Mouse (Mus musculus) adrenal gland (tissue): ENCODE data around the gene Lamp1.
"Not testable (repeated sequence)": the region's sequence is repeated elsewhere in the genome, so short reads cannot be mapped to it uniquely, and the experiment has no call there.

Experiments used
- intact Hi-C: fragments of 180-260 bp; cut with DNase I; formaldehyde crosslinking; loops from one replicate; pipeline ENCODE4 v1.15.1; 2025
- long read RNA-seq, 2 experiments: library from polyadenylated mRNA; unstranded; transcript quantifications; one replicate each; pipeline ENCODE4 v2.0.0; 2020; ENCODE audit warnings: borderline replicate concordance in 1 of 2; ENCODE audit not compliant: insufficient replicate concordance in 1 of 2

Gene Lamp1
- long read RNA-seq, experiment 1, transcript Lamp1-201 (9 exons, 2,229 nt): major isoform, 493 of 584 reads
- long read RNA-seq, experiment 1, partial matches to known transcripts: 43 of 584 reads
- long read RNA-seq, experiment 1, other reads (novel, unspliced or antisense): 48 of 584 reads
- long read RNA-seq, experiment 2, transcript Lamp1-201 (9 exons, 2,229 nt): major isoform, 588 of 707 reads
- long read RNA-seq, experiment 2, partial matches to known transcripts: 62 of 707 reads
- long read RNA-seq, experiment 2, other reads (novel, unspliced or antisense): 57 of 707 reads

GRCm38 (mm10) chr8:13158718-13159376, at the start of gene Lamp1:
TSS of gene Lamp1 (plus strand) at chr8:13159161.
- intact Hi-C loops: loop anchor here (10.0 kb wide), 1 partner anchor 126 kb away; the partner anchor contains the start of genes Dcun1d2 and Tmco3

DNA sequence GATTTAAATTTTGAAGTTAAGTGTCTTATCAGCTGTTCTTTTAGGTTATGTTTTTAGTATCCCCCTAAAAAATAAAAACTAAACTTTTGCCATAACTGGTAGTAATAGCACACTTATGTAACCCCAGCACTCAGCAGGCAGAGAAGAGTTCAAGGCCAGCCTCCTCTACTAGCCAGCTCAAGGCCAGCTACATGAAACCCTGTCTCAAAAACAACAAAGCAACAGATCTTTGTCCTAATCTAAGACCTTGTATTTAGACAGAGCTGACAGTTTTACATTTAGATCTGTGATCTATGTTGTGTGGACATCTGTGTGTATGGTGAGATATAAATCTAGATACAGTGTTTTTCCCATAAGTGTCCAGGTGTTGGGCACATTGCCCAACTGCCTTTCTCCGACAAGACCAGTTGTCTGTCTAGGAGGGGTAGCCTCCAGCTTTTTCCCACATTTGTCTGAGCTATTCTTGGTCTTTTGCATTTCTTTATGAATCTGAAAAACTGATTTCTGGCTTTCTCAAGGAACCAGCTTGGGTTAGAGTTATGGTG, 49.5 kb upstream of the Lamp1 start:
- intact Hi-C loops: loop anchor here (10.0 kb wide), 1 partner anchor 125 kb away; no protein-coding TSS in a partner anchor

GRCm38 (mm10) chr8:13111917-13112316, 47.0 kb upstream of the Lamp1 start:
- intact Hi-C loops: no loop called here

GRCm38 (mm10) chr8:13113232-13113631, 45.7 kb upstream of the Lamp1 start:
- intact Hi-C loops: no loop called here

GRCm38 (mm10) chr8:13117096-13117495, 41.9 kb upstream of the Lamp1 start:
- intact Hi-C loops: no loop called here

GRCm38 (mm10) chr8:13118516-13118915, 40.4 kb upstream of the Lamp1 start:
- intact Hi-C loops: no loop called here

GRCm38 (mm10) chr8:13120882-13121665, 37.9 kb upstream of the Lamp1 start:
- intact Hi-C loops: no loop called here

DNA sequence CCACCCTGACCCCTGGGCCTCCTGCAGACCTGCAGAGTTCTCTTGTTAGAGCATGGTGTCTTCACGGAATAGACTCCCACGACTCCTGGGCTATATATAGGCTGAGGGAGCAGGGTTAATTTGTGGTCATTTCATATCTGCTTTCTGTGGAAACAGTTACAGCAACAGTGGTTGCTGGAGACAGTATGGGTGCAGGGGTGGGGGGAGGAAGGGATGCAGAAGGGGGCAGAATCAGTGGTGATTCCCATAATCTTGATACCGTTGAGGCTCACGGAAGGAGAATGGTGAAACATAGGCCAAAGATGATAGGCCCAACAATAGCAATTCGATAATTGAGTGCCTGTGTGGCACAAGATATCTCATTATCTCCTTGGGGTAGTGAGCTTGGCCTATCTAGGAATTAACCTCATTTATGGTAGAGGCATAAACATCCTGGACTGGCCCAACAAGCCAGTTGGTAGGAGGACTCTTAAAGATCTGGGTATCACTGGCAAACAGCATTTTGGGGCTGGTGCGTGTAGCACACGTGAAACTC, 36.0 kb upstream of the Lamp1 start:
- intact Hi-C loops: no loop called here

GRCm38 (mm10) chr8:13124897-13125296, 34.1 kb upstream of the Lamp1 start:
- intact Hi-C loops: no loop called here

GRCm38 (mm10) chr8:13132220-13132619, 26.7 kb upstream of the Lamp1 start:
- intact Hi-C loops: not testable (repeated sequence)

DNA sequence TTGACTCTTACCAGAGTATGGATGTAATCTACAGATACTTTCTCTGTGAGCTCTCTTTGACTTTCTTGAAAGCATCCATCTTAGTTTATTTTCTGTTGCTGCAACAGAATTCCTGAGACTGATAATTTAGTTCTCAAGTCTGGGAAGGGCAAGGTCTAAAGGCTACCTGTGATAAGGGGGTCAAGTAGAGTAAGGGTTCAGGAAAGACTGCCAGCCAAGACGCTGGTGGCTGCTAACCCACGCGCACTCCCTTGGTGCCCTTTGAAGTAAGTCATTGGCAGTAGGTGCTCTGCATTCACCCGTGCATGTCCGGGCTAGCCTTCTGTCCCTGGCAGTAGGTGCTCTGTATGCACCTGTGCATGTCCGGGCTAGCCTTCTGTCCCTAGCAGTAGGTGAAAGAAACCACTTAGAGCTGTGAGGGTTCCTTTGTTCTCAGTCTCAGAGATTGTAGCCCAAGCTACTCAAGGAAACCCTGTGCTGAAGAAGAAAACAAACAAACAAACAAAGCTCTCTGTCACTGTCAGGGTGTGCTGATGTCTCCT, 19.2 kb upstream of the Lamp1 start:
- intact Hi-C loops: no loop called here

GRCm38 (mm10) chr8:13141681-13142080, 17.3 kb upstream of the Lamp1 start:
- intact Hi-C loops: no loop called here

GRCm38 (mm10) chr8:13148476-13148875, 10.5 kb upstream of the Lamp1 start:
- intact Hi-C loops: loop anchor here (5.0 kb wide), 1 partner anchor 59 kb away; no protein-coding TSS in a partner anchor

- intact Hi-C loops: loop anchor here (5.0 kb wide), 1 partner anchor 58 kb away; no protein-coding TSS in a partner anchor
These were observed 9.7 kb upstream of the Lamp1 start for GRCm38 (mm10) chr8:13149287-13149686.

- intact Hi-C loops: loop anchor here (5.0 to 10.0 kb wide), 2 partner anchors 57 to 135 kb away; partner anchors contain the start of genes Dcun1d2 and Tmco3
These were observed 9.1 kb upstream of the Lamp1 start for GRCm38 (mm10) chr8:13149866-13150265.

- intact Hi-C loops: loop anchor here (10.0 kb wide), 1 partner anchor 134 kb away; the partner anchor contains the start of genes Dcun1d2 and Tmco3
These were observed 8.0 kb upstream of the Lamp1 start for GRCm38 (mm10) chr8:13150929-13151328.

GRCm38 (mm10) chr8:13154099-13154498, 4.9 kb upstream of the Lamp1 start:
- intact Hi-C loops: loop anchor here (10.0 kb wide), 1 partner anchor 131 kb away; the partner anchor contains the start of genes Dcun1d2 and Tmco3

GRCm38 (mm10) chr8:13155358-13155757, 3.6 kb upstream of the Lamp1 start:
- intact Hi-C loops: loop anchor here (10.0 kb wide), 1 partner anchor 129 kb away; the partner anchor contains the start of genes Dcun1d2 and Tmco3

GRCm38 (mm10) chr8:13156327-13157097, 2.4 kb upstream of the Lamp1 start:
- intact Hi-C loops: loop anchor here (10.0 kb wide), 1 partner anchor 128 kb away; the partner anchor contains the start of genes Dcun1d2 and Tmco3
